Mouse (Mus musculus): ENCODE data around the gene Olfr1358. TPM values are rescaled to one million over a fixed set of nuclear protein-coding genes. Genes with fewer than 3 reads are reported as not detected.
"Not testable (repeated sequence)": the region's sequence is repeated elsewhere in the genome, so short reads cannot be mapped to it uniquely, and the experiment has no call there.

Gene Olfr1358
- polyA plus RNA-seq, 1 experiment = not detected

DNA sequence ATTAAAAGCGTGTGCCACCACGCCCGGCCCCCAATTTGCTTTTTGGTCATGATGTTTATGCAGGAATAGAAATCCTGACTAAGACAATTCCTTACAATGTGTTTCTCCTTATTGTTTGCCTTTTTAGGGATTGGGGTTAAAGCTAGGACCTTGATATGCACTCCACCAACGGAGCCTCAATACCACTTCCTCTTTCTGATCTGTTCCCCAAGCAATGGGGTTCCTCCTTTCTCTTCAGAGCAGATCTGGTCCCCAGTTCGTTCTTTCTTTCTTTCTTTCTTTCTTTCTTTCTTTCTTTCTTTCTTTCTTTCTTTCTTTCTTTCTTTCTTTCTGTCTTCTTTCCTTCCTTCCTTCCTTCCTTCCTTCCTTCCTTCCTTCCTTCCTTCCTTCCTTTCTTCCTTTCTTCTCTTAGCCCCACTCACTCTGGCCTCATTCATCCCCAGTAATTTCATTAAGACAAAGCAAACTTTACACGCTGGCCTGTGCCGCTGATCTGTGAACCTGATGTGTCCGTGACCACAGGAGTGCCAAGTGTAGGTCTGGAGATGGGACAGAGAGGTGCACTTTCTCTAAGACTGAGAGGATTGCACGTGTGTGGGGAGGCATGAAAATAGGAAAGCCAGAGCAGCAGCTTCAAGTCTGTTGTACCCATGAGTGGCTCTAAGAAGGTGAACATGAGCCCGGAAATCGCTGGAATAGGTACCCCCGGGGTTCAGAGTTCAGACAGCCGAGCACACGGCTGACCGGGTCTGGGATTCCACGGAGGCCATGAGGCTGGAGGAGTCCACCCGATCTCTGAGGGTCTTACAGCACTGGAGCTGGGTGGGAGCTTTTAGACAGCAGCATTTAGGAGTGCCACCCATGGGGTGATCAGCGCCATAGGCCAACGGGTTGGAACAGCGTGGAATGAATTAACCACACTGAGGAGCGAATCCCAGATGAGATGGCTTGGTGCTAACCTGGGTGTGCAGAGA is 36.0 kb upstream of the Olfr1358 start:
- Histone ChIP-seq H3K4me1 (ENCODE audit: control insufficient read depth, insufficient read depth, insufficient read length, low read length) (peaks cover 18% of the 10 kb centered on the region), H3K27ac (ENCODE audit: insufficient read depth, low read depth, low read length) (no peak overlapping the region), H3K36me3 (ENCODE audit: control insufficient read depth, insufficient read depth, low read length) (no peaks in the 10 kb centered on the region), H3K4me3 (ENCODE audit: low read depth, low read length) (peak overlapping the region; percentile 66), H3K27me3 (ENCODE audit: control insufficient read depth, insufficient read depth, low read length) (no peaks in the 10 kb centered on the region)
- WGBS = 25% methylated on average over 21 of the region's 21 CpGs
- TF ChIP-seq CTCF (IDR thresholded peaks at IDR 0.05; ENCODE audit: extremely low read depth, insufficient read length, insufficient replicate concordance, low read depth, low read length) (no peak), POLR2A (IDR thresholded peaks at IDR 0.05; ENCODE audit: low read depth, low read length) (no peak)

DNA sequence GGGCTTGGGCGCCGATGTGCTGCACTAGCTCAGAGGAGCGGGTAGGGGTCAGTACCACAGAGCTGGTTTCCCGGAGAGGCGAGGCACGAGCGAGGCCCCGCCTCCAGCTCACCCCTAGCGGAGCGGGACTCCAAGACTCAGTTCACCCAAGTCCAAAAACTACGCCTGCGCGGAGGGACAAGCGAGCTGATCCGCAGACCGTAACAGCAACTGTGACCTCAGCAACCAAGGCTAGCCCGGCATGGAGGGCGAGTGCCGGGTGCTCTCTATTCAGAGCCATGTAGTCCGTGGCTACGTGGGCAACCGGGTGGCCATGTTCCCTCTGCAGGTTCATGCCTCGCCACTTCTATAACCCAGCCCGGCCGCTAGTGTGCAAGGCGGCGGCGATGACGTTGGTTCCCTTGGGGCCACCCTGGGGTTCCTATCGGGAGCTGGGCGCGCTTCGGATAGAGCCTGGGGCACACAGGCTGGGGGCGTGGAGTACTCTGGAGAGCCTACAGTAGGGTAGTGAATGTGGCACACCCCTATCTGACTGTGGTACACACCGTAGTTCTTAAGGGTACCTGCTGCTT is 35.2 kb upstream of the Olfr1358 start:
- H3K4me3 ChIP-seq (ENCODE audit: low read depth, low read length) = peak overlapping the region; percentile 66
- 1% methylated on average over 35 of the region's 35 CpGs for WGBS
- no peaks in the 10 kb centered on the region for H3K36me3 ChIP-seq (ENCODE audit: control insufficient read depth, insufficient read depth, low read length)
- no peak for TF ChIP-seq CTCF (IDR thresholded peaks at IDR 0.05; ENCODE audit: extremely low read depth, insufficient read length, insufficient replicate concordance, low read depth, low read length)
- no peak for TF ChIP-seq POLR2A (IDR thresholded peaks at IDR 0.05; ENCODE audit: low read depth, low read length)
- H3K4me1 ChIP-seq (ENCODE audit: control insufficient read depth, insufficient read depth, insufficient read length, low read length) = peaks cover 18% of the 10 kb centered on the region
- no peak overlapping the region for H3K27ac ChIP-seq (ENCODE audit: insufficient read depth, low read depth, low read length)
- no peaks in the 10 kb centered on the region for H3K27me3 ChIP-seq (ENCODE audit: control insufficient read depth, insufficient read depth, low read length)

DNA sequence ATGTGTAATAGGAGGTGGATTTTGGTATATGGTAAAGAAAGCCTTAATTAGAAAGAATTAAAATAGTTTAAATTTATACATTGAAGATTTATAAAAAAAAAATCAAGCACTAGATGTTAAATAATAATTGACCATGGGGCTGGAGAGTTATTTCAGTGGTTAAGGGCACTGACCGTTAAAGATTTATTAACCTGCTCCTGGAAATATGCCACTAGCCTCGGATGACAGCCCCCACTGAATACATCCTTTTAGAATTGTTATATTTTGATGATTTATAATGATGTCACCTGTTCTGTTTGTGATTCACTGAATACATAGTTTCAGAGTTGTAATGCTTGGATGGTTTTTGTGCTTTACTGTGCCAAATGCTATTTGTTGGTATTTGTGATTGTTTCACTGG is 31.9 kb upstream of the Olfr1358 start:
- 60% methylated on average over 2 of the region's 2 CpGs for WGBS
- H3K27me3 ChIP-seq (ENCODE audit: control insufficient read depth, insufficient read depth, low read length); H3K27ac ChIP-seq (ENCODE audit: insufficient read depth, low read depth, low read length); H3K36me3 ChIP-seq (ENCODE audit: control insufficient read depth, insufficient read depth, low read length); H3K4me3 ChIP-seq (ENCODE audit: low read depth, low read length): not testable (repeated sequence)
- H3K4me1 ChIP-seq (ENCODE audit: control insufficient read depth, insufficient read depth, insufficient read length, low read length) = peaks cover 22% of the 10 kb centered on the region

DNA sequence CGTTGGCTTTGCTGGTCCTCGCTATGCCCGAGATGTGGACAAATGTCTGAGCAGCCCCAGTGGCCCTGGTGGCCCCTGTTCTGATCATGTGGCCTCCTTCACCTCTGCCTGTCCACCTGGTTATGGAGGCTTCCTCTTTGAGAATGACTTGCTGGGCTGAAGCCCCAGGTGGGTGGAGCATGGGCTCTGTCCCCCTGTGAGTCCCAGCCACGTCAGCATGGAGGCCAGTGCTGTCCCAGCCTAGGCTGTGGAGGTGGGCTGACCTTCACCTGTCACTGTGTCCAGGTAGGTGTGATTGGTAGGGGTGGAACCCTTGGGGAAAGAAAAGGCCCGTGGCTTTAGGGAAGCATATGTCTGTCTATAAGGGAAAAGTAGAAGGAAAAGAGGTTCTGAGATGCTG is 30.4 kb upstream of the Olfr1358 start:
- Histone ChIP-seq H3K4me1 (ENCODE audit: control insufficient read depth, insufficient read depth, insufficient read length, low read length) (peaks cover 16% of the 10 kb centered on the region), H3K36me3 (ENCODE audit: control insufficient read depth, insufficient read depth, low read length) (no peaks in the 10 kb centered on the region), H3K27ac (ENCODE audit: insufficient read depth, low read depth, low read length) (no peak overlapping the region), H3K4me3 (ENCODE audit: low read depth, low read length) (no peak overlapping the region), H3K27me3 (ENCODE audit: control insufficient read depth, insufficient read depth, low read length) (no peaks in the 10 kb centered on the region)
- no peak for TF ChIP-seq POLR2A (IDR thresholded peaks at IDR 0.05; ENCODE audit: low read depth, low read length)
- TF ChIP-seq CTCF (IDR thresholded peaks at IDR 0.05; ENCODE audit: extremely low read depth, insufficient read length, insufficient replicate concordance, low read depth, low read length) = no peak
- WGBS = 75% methylated on average over 5 of the region's 5 CpGs

DNA sequence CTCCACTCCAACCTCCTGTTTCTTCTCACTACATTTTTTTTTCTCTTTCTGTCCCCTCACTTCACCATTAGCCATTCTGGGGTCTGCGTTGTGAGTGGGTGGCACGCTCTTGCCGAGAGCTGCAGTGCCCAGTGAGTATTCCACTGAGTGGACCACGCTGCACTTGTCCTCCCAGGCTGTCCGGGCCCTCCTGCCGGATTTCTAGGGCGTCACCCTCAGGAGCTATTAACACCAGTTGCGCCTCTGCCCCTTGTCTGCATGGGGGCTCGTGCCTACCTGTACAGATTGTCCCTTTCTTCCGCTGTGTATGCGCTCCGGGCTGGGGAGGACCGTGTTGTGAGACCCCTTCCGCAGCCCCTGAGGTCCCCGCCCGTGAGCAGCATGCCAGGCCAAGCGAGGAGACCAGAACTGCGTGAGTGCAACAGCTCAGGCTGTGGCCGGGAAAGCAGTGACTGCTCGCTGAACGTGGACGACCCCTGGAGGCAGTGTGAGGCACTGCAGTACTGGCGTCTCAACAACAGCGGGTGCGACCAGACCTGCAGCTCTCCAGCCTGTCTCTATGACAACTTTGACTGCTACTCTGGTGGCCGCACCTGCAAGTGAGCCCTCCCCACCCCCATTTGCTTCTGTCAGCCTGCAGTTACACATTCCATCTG is 29.7 kb upstream of the Olfr1358 start:
- Histone ChIP-seq H3K4me3 (ENCODE audit: low read depth, low read length) (peak overlapping the region; percentile 55), H3K27ac (ENCODE audit: insufficient read depth, low read depth, low read length) (no peak overlapping the region), H3K36me3 (ENCODE audit: control insufficient read depth, insufficient read depth, low read length) (no peaks in the 10 kb centered on the region), H3K27me3 (ENCODE audit: control insufficient read depth, insufficient read depth, low read length) (no peaks in the 10 kb centered on the region), H3K4me1 (ENCODE audit: control insufficient read depth, insufficient read depth, insufficient read length, low read length) (peaks cover 10% of the 10 kb centered on the region)
- 10% methylated on average over 26 of the region's 26 CpGs for WGBS
- TF ChIP-seq CTCF (IDR thresholded peaks at IDR 0.05; ENCODE audit: extremely low read depth, insufficient read length, insufficient replicate concordance, low read depth, low read length) (peak; percentile 90), POLR2A (IDR thresholded peaks at IDR 0.05; ENCODE audit: low read depth, low read length) (no peak)

DNA sequence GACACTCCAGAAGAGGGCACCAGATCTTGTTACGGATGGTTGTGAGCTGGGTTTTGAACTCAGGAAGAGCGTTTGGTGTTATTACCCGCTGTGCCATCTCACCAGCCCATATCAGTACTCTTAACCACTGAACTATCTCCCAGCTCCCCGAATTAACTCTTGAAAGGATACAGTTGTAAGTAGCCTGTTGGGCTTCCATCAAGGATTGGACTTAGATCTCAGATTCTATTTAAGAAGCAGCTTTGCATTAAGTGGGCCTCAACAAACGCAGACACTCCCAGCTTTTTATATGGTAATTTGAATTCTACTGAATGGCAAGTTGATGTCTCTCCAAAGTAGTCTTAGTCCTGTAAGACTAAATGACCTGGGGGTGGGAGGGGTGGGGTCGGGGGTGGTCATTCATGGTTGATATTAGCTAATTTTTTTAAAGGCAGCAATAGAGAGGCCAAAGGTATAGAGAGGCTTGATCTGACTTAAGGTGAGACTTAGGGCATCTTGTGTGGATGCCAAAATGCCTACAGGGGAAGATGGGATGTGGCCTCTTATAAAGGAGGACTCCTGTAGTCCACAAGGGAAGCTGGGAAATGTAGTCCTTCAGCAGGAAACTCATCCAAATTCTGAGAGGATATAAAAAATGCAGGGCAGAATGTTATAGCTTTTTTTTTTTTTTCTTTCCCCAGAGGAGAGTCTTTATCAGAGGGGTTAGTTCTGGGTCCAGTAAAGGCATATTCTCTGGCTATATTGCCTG is 14.1 kb upstream of the Olfr1358 start:
- Histone ChIP-seq H3K27ac (ENCODE audit: insufficient read depth, low read depth, low read length) (no peak overlapping the region), H3K36me3 (ENCODE audit: control insufficient read depth, insufficient read depth, low read length) (no peaks in the 10 kb centered on the region), H3K27me3 (ENCODE audit: control insufficient read depth, insufficient read depth, low read length) (no peaks in the 10 kb centered on the region), H3K4me1 (ENCODE audit: control insufficient read depth, insufficient read depth, insufficient read length, low read length) (no peaks in the 10 kb centered on the region), H3K4me3 (ENCODE audit: low read depth, low read length) (no peak overlapping the region)
- TF ChIP-seq POLR2A (IDR thresholded peaks at IDR 0.05; ENCODE audit: low read depth, low read length) = no peak
- TF ChIP-seq CTCF (IDR thresholded peaks at IDR 0.05; ENCODE audit: extremely low read depth, insufficient read length, insufficient replicate concordance, low read depth, low read length) = no peak
- 71% methylated on average over 6 of the region's 6 CpGs for WGBS
